Mouse (Mus musculus) heart, adult 2 months (tissue): ENCODE results near the gene Nhlh2. TPM values are rescaled to one million over a fixed set of nuclear protein-coding genes. Genes with fewer than 3 reads are reported as not detected.

ENCODE experiments used
- DNase-seq, 2 experiments: peaks; one replicate each; pipeline ENCODE4 v3.0.0; 2021
- H3K27ac ChIP-seq: fragments of 200-600 bp; 2 replicates; pipeline ENCODE4 v1.8.1; 2022
- H3K27me3 ChIP-seq: fragments of 200-500 bp; 2 replicates; pipeline ENCODE4 v1.6.1; 2012; ENCODE audit warnings: mild to moderate bottlenecking, low read length, inconsistent platforms, mixed read lengths; ENCODE audit not compliant: control insufficient read depth, insufficient read depth
- H3K36me3 ChIP-seq: fragments of 200-500 bp; 2 replicates; pipeline ENCODE4 v1.6.1; 2012; ENCODE audit warnings: low read length, inconsistent platforms; ENCODE audit not compliant: control insufficient read depth, insufficient read depth
- H3K4me1 ChIP-seq: fragments of 200-500 bp; 2 replicates; pipeline ENCODE4 v1.6.1; 2011; ENCODE audit warnings: low read length; ENCODE audit not compliant: control insufficient read depth, insufficient read depth
- H3K4me3 ChIP-seq: fragments of 200-600 bp; 2 replicates; pipeline ENCODE4 v1.8.1; 2022
- H3K79me2 ChIP-seq: fragments of 200-500 bp; replicated peaks from 2 replicates; pipeline ENCODE4 v1.6.1; 2012; ENCODE audit warnings: mild to moderate bottlenecking, inconsistent platforms, low read length, moderate library complexity, mixed read lengths; ENCODE audit not compliant: control insufficient read depth, insufficient read depth
- H3K9ac ChIP-seq: fragments of 200-500 bp; 2 replicates; pipeline ENCODE4 v1.6.1; 2012; ENCODE audit warnings: low read depth, mild to moderate bottlenecking, control low read depth, inconsistent platforms, low read length, mixed read lengths
- CTCF ChIP-seq: fragments of 200-600 bp; IDR thresholded peaks from 2 replicates; pipeline ENCODE4 v1.8.1; 2022; ENCODE audit warnings: antibody characterized with exemption, mild to moderate bottlenecking, moderate library complexity
- EP300 ChIP-seq: fragments of 200-500 bp; IDR thresholded peaks from 2 replicates; pipeline ENCODE4 v1.6.1; 2011; ENCODE audit warnings: low read depth, low read length, control low read depth; ENCODE audit not compliant: insufficient read depth
- POLR2A ChIP-seq: fragments of 200-500 bp; IDR thresholded peaks from 2 replicates; pipeline ENCODE4 v1.6.1; 2011; ENCODE audit warnings: mild to moderate bottlenecking, low read depth, low read length, control low read depth; ENCODE audit not compliant: insufficient read depth
- WGBS: fragments of 180-500 bp; shearing (Covaris S2); methylation state at CpG from one replicate; pipeline ENCODE4 v1.1.7; 2018; 5-methylcytosine and 5-hydroxymethylcytosine counted together
- intact Hi-C: fragments of 180-260 bp; cut with DNase I; formaldehyde crosslinking; loops from one replicate; pipeline ENCODE4 v1.15.1; 2025
- long read RNA-seq: library from polyadenylated mRNA; stranded (forward); transcript quantifications from one replicate; pipeline ENCODE4 v2.0.0, GENCODE M21; 2021
- polyA plus RNA-seq: library from polyadenylated mRNA; depleted of rRNA; stranded (reverse); fragments of >200 nt; gene quantifications from 2 replicates; pipeline ENCODE4 v1.2.3, GENCODE M21; 2012; rRNA removed
- total RNA-seq, 2 experiments: library from RNA; stranded (reverse); gene quantifications; 2 replicates each; pipeline ENCODE4 v1.2.3; 2021

The Nhlh2 gene
- not detected for total RNA-seq
- not detected in 2 replicates for polyA plus RNA-seq
- long read RNA-seq: 0 reads

DNA sequence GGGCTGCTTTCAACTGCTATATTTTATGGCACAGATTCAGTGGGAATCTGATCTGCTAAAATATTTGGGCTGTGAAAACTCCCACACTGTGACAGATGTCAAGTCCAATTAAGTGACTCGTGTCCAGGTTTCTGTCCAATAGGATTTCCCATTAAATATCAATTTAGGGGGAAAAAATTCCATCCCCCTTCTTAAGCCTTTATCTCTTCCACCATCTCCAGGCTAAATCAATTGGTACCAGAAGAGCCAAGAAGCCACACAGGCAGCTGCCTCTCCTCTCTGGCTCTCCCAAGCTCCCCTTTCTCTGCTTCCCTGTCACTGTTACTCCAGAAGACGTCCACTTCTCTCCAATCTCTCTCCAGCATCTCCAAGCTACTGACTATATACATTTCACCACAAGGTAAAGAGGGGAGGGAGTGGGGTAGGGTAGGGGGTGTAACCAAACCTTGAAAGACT, at the start of gene Nhlh2:
Nhlh2 (plus strand) TSS at position 151 of the 456 bp plus-strand sequence.
- Histone ChIP-seq H3K79me2 (no peaks in the 10 kb centered on the region), H3K27me3 (peaks cover 19% of the 10 kb centered on the region), H3K4me3 (no peak within 1 kb of the TSS), H3K9ac (no peak within 1 kb of the TSS), H3K27ac (no peak within 1 kb of the TSS), H3K36me3 (no peaks in the 10 kb centered on the region), H3K4me1 (peaks cover 2% of the 10 kb centered on the region; the same call in 1 of the 2 replicates)
- no peak for DNase-seq
- WGBS: 48% methylated on average over 2 of the region's 2 CpGs
- intact Hi-C loops: loop anchor here (5.0 kb wide), 1 partner anchor 113 kb away; no protein-coding TSS in a partner anchor
- TF ChIP-seq CTCF (no peak), EP300 (no peak), POLR2A (no peak)

DNA sequence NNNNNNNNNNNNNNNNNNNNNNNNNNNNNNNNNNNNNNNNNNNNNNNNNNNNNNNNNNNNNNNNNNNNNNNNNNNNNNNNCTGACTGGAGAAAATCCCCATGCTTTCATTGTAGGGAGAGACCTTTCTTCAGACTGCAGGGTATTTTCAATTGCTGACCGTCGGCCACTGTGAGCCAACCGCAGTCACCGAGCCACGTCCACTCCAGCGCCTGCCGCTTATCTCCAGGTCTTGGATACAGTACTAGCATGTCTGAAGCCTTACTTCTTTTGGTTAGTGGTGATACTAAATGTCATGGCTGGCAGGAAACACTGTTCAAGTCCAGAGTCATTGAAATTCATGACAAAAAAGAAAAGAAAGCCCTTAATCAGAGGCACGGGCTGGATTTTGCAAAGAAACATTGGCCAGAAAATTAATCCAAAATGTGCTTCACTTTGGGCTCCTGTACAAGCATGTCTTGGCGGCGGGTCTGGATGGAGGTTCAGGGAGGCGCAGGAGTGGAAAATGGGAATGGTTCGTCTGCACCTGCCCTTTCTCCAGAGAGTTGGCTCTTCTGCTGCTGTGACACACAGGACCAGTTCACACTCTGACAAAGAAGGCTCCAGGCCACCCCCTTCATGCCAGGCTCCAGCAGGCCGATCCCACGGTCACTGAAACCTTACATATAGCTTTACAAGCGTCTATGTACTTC, 48.6 kb upstream of the Nhlh2 start:
- intact Hi-C loops: no loop called here
- no peak overlapping the region for H3K27ac ChIP-seq
- no peak for DNase-seq
- no peaks in the 10 kb centered on the region for H3K4me1 ChIP-seq
- H3K9ac ChIP-seq: no peak overlapping the region
- no peak overlapping the region for H3K4me3 ChIP-seq
- 79% methylated on average over 15 of the region's 15 CpGs for WGBS
- no peak for TF ChIP-seq EP300
- no peak for TF ChIP-seq POLR2A
- no peak for TF ChIP-seq CTCF
- H3K36me3 ChIP-seq: no peaks in the 10 kb centered on the region
- H3K79me2 ChIP-seq: no peaks in the 10 kb centered on the region
- H3K27me3 ChIP-seq: no peaks in the 10 kb centered on the region

- Histone ChIP-seq H3K9ac (no peak overlapping the region), H3K36me3 (no peaks in the 10 kb centered on the region), H3K4me1 (no peaks in the 10 kb centered on the region), H3K4me3 (no peak overlapping the region), H3K79me2 (no peaks in the 10 kb centered on the region), H3K27me3 (no peaks in the 10 kb centered on the region), H3K27ac (no peak overlapping the region)
- TF ChIP-seq EP300 (no peak), POLR2A (no peak), CTCF (no peak)
- DNase-seq: no peak
- intact Hi-C loops: no loop called here
- WGBS: 77% methylated on average over 9 of the region's 9 CpGs
Observed at GRCm38 (mm10) chr3:101963501-101963900, 46.4 kb upstream of the Nhlh2 start.

GRCm38 (mm10) chr3:101964352-101964751, 45.5 kb upstream of the Nhlh2 start:
- no peak overlapping the region for H3K9ac ChIP-seq
- intact Hi-C loops: no loop called here
- H3K79me2 ChIP-seq: no peaks in the 10 kb centered on the region
- 74% methylated on average over 7 of the region's 7 CpGs for WGBS
- H3K4me1 ChIP-seq: no peaks in the 10 kb centered on the region
- no peaks in the 10 kb centered on the region for H3K27me3 ChIP-seq
- no peak for DNase-seq
- TF ChIP-seq CTCF: no peak
- TF ChIP-seq POLR2A: no peak
- no peak for TF ChIP-seq EP300
- no peak overlapping the region for H3K27ac ChIP-seq
- H3K36me3 ChIP-seq: no peaks in the 10 kb centered on the region
- H3K4me3 ChIP-seq: no peak overlapping the region

GRCm38 (mm10) chr3:101966825-101967558, 42.9 kb upstream of the Nhlh2 start:
- DNase-seq: no peak
- H3K4me1 ChIP-seq: no peaks in the 10 kb centered on the region
- TF ChIP-seq EP300 (no peak), CTCF (no peak), POLR2A (no peak)
- intact Hi-C loops: no loop called here
- no peak overlapping the region for H3K4me3 ChIP-seq
- no peaks in the 10 kb centered on the region for H3K36me3 ChIP-seq
- no peaks in the 10 kb centered on the region for H3K27me3 ChIP-seq
- 75% methylated on average over 3 of the region's 3 CpGs for WGBS
- H3K9ac ChIP-seq: no peak overlapping the region
- H3K27ac ChIP-seq: no peak overlapping the region
- no peaks in the 10 kb centered on the region for H3K79me2 ChIP-seq

DNA sequence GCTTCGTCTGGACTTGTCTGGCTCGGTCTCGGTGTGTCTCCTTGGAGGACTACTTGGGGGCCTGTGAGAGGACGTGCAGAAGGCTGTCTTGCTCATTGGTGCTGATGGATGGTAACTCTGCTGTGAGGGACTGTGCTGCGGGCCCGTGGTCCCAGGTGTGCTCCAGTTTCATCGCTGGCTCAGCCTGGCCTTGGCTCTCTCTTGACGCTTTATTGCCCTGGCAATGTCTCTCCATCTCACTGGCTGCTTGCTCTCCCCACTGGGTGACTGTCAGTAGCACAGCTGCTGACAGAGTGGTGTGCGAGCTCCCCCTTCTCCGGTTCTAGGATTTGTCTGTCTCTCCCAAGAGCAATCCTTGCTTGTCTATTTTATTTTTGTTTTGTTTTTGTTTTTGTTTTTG, 34.5 kb upstream of the Nhlh2 start:
- Histone ChIP-seq H3K9ac (no peak overlapping the region), H3K4me1 (no peaks in the 10 kb centered on the region), H3K36me3 (no peaks in the 10 kb centered on the region), H3K79me2 (no peaks in the 10 kb centered on the region), H3K27me3 (no peaks in the 10 kb centered on the region), H3K27ac (no peak overlapping the region), H3K4me3 (no peak overlapping the region)
- no peak for DNase-seq
- intact Hi-C loops: no loop called here
- TF ChIP-seq CTCF (no peak), EP300 (no peak), POLR2A (no peak)
- 90% methylated on average over 10 of the region's 10 CpGs for WGBS
